Mouse (Mus musculus): ENCODE measurements around the gene Tbc1d17.

The Tbc1d17 gene

DNA sequence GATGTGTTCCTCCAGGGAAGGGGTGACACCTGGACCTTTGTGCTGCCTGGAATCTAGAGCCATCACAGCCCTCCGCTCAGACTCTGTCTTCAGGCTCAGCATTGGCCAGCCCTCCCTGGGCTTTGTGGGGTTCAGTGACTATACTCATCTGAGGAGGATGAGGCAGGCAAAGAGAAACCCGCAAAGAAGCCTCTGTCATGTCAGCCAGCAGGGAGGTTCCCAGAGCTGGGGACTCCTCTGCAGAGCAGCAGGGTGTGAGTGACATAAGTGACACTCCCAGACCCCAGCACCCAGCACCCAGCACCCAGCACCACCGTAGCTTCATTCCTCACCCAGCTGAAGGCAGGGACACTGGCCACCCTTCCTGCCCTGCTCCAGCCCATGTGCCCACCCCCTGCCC lies 59.3 kb downstream of the Tbc1d17 start:
- no peak for DNase-seq (ENCODE audit: low spot score in 2 of 2)
